Mouse (Mus musculus): ENCODE results near the gene S100a11. TPM values are rescaled to one million over a fixed set of nuclear protein-coding genes. Genes with fewer than 3 reads are reported as not detected.

Gene S100a11
- total and polyA plus RNA-seq, 3 experiments, result 47.2 to 468 (median 75.2) TPM

DNA sequence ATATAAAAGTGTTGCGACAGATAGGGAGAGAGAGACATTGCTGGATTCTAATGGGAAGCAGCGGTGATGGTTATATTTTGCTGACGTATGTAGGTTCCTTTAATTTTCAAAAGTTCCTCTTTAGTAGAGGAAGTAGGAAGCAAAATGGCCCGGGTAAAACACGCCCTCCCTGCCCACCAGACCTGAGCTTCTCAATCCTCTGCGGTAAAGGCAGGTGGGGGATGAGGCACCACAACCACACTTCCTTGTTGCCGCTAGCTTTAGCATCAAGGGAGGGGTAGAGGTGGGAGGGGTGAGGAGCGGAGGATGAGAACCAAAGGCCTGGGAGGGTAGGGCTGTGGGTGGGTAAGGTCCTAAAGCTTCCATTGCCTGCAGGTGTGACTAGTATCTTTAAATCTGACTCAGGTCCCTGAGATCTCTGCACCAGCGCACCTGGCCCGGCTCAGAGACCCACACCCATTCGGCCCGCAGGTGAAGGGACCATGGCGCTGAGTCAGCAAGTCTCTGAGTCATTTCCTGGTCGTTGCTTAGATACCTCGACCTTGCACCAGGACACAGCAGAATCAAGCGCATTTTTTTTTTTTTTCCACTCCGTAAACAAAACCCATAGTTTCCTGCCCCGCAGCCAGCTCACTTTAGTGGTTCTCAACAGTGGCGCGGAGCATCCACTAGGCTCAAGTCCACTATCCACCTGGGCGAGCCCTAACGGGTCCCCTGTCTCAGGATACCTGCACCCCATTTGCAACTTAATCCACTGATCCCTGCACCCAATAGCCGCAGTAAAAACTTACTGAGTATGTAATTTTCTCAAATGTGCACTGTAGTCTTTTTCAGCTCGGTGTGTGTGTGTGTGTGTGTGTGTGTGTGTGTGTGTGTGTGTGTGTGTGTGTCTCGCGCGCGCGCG is 14.1 kb upstream of the S100a11 start (continued):
- TF ChIP-seq TBP (conservative IDR thresholded peaks at IDR 0.05; ENCODE audit: low read depth, low read length), result no peak
- peak; percentile 50; the same call in 1 of the 2 replicates for TF ChIP-seq NELFE (IDR thresholded peaks at IDR 0.05; ENCODE audit: low read depth, low read length)
- TF ChIP-seq CHD1 (IDR thresholded peaks at IDR 0.05; ENCODE audit: low read depth, low read length), result no peak
- TF ChIP-seq ELF1 (IDR thresholded peaks at IDR 0.05; ENCODE audit: low read depth, low read length), result peak; percentile 87
- TF ChIP-seq ZMIZ1 (IDR thresholded peaks at IDR 0.05; ENCODE audit: low read depth, low read length), result no peak
- TF ChIP-seq PAX5 (IDR thresholded peaks at IDR 0.05; ENCODE audit: low read length), result no peak
- TF ChIP-seq MXI1 (IDR thresholded peaks at IDR 0.05; ENCODE audit: low read depth, low read length), result peak; percentile 53; the same call in 1 of the 2 replicates
- peak; percentile 21; the same call in 1 of the 2 replicates for TF ChIP-seq BHLHE40 (IDR thresholded peaks at IDR 0.05; ENCODE audit: low read depth, low read length)
- peak; percentile 98 for TF ChIP-seq MAZ (IDR thresholded peaks at IDR 0.05; ENCODE audit: low read depth, low read length)
- TF ChIP-seq E2F4 (IDR thresholded peaks at IDR 0.05; ENCODE audit: insufficient replicate concordance, low read depth, low read length), result no peak
- peak; percentile 41; the same call in 1 of the 2 replicates for TF ChIP-seq CHD2 (IDR thresholded peaks at IDR 0.05; ENCODE audit: low read length)
- TF ChIP-seq TCF12 (IDR thresholded peaks at IDR 0.05; ENCODE audit: low read depth, low read length), result peak; percentile 28; the same call in 1 of the 2 replicates
- no peak for TF ChIP-seq SMC3 (IDR thresholded peaks at IDR 0.05; ENCODE audit: low read depth, low read length)
- TF ChIP-seq ZNF384 (IDR thresholded peaks at IDR 0.05; ENCODE audit: low read depth, low read length), result peak; percentile 92
- TF ChIP-seq ETS1 (conservative IDR thresholded peaks at IDR 0.05; ENCODE audit: low read depth, low read length), result peak; percentile 55
- TF ChIP-seq HCFC1 (IDR thresholded peaks at IDR 0.05; ENCODE audit: low read depth, low read length), result peak; percentile 58; the same call in 1 of the 2 replicates

DNA sequence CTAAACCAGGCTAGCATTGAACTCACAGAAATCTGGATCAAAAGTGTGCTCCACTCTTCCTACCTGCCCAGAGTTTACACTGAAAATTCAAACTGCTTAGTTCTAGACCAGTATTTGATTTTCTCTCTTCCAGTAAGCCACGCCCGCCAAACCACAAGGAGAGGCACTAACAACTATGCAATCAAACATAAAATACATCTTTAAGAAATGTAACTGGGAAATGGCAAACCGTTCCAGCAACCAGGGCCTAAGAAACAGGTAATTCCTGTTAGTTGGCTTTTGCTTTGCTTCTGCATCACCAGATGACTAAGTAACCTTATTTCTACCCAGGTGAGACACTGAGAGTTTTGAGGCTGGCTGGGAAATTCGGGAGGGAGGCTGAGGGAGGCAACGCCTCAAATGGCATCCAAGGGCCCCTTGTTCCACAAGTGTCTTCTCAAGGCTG is 13.4 kb upstream of the S100a11 start:
- H3K27me3 ChIP-seq (replicated peaks), result no peaks in the 10 kb centered on the region
- H3K9ac ChIP-seq (ENCODE audit: insufficient read depth, low read depth), result no peak overlapping the region
- H3K4me3 ChIP-seq (replicated peaks in 1 of 3; ENCODE audit: low read depth in 2 of 3, low read length in 2 of 3, poor library complexity in 1 of 3), result no peak overlapping the region
- dilution Hi-C loops (cut with MboI; ENCODE audit: extremely low pct_ligation_motif_present, extremely low pct_unique_long_range_greater_than_20kb, low sequenced_read_pairs), result no loop called here
- H3K27ac ChIP-seq (ENCODE audit: insufficient read depth, low read depth), result 0 out of 2 replicates have a peak overlapping the region, but pooled peaks have one; percentile 34
- no peak overlapping the region for H3K4me2 ChIP-seq (ENCODE audit: insufficient read depth, low read depth, poor library complexity, severe bottlenecking)
- peaks cover 2 to 28% of the 10 kb centered on the region in 2 experiments; a peak in 2 of 4 replicates for H3K4me1 ChIP-seq (ENCODE audit: control insufficient read depth in 1 of 2, insufficient read depth in 2 of 2)
- H3K36me3 ChIP-seq (replicated peaks in 1 of 2; ENCODE audit: control insufficient read depth in 1 of 2, insufficient read depth in 1 of 2, low read length in 1 of 2), result no peaks in the 10 kb centered on the region
- H3K9me3 ChIP-seq (replicated peaks; ENCODE audit: low read length), result no peaks in the 10 kb centered on the region
- DNase-seq (ENCODE audit: extremely low read depth), result no peak
- H3K79me2 ChIP-seq (replicated peaks; ENCODE audit: control insufficient read depth, extremely low read depth, insufficient read depth, poor library complexity, severe bottlenecking), result no peaks in the 10 kb centered on the region
- TF ChIP-seq USF1 (IDR thresholded peaks at IDR 0.05; ENCODE audit: low read depth, low read length) (no peak), JUND (conservative IDR thresholded peaks at IDR 0.05; ENCODE audit: low read depth, low read length) (no peak), MAX (IDR thresholded peaks at IDR 0.05; ENCODE audit: low read length) (no peak), CHD1 (IDR thresholded peaks at IDR 0.05; ENCODE audit: low read depth, low read length) (no peak), BHLHE40 (IDR thresholded peaks at IDR 0.05; ENCODE audit: low read depth, low read length) (no peak), EP300 (IDR thresholded peaks at IDR 0.05; ENCODE audit: low read length) (no peak), NELFE (IDR thresholded peaks at IDR 0.05; ENCODE audit: low read depth, low read length) (no peak), MYC (IDR thresholded peaks at IDR 0.05; ENCODE audit: low read depth, low read length) (no peak), MEF2A (IDR thresholded peaks at IDR 0.05; ENCODE audit: borderline replicate concordance, low read depth, low read length) (no peak), ZC3H11A (IDR thresholded peaks at IDR 0.05; ENCODE audit: low read depth, low read length) (no peak), ZKSCAN1 (IDR thresholded peaks at IDR 0.05; ENCODE audit: borderline replicate concordance, low read depth, low read length) (no peak)
- in situ Hi-C loops (cut with MboI; ENCODE audit: low pct_ligation_motif_present, low pct_unique_long_range_greater_than_20kb, low sequenced_read_pairs), result loop anchor here (10.0 kb wide), 1 partner anchor 98 kb away; no protein-coding TSS in a partner anchor

Measured in CH12.LX (cell line).